Mouse (Mus musculus) midbrain, embryonic 16.5 days (tissue): ENCODE measurements around the gene Pnp. TPM values are rescaled to one million over a fixed set of nuclear protein-coding genes. Genes with fewer than 3 reads are reported as not detected.
"Not testable (repeated sequence)": the region's sequence is repeated elsewhere in the genome, so short reads cannot be mapped to it uniquely, and the experiment has no call there.

Experiments used
- ATAC-seq: fragments of 200-750 bp; cut with Nextera tagmentation; 2 replicates; pipeline ENCODE4 v1.8.0; 2017; ENCODE audit warnings: moderate TSS enrichment
- H3K27ac ChIP-seq: fragments of 300-500 bp; sonication (generic); 2 replicates; pipeline ENCODE4 v1.5.1; 2014; ENCODE audit warnings: mild to moderate bottlenecking, low read length, mixed read lengths
- H3K27me3 ChIP-seq: fragments of 300-500 bp; sonication (generic); 2 replicates; pipeline ENCODE4 v1.6.1; 2014; ENCODE audit warnings: low read depth, low read length, mixed read lengths; ENCODE audit not compliant: control insufficient read depth, insufficient read depth
- H3K36me3 ChIP-seq: fragments of 300-500 bp; sonication (generic); 2 replicates; pipeline ENCODE4 v1.6.1; 2014; ENCODE audit warnings: mild to moderate bottlenecking, low read length, moderate library complexity, mixed read lengths; ENCODE audit not compliant: control insufficient read depth, insufficient read depth
- H3K4me1 ChIP-seq: fragments of 300-500 bp; sonication (generic); 2 replicates; pipeline ENCODE4 v1.6.1; 2014; ENCODE audit warnings: mild to moderate bottlenecking, low read length, mixed read lengths; ENCODE audit not compliant: control insufficient read depth, insufficient read depth
- H3K4me2 ChIP-seq: fragments of 300-500 bp; sonication (generic); 2 replicates; pipeline ENCODE4 v1.6.1; 2014; ENCODE audit warnings: mild to moderate bottlenecking, low read length, mixed read lengths
- H3K4me3 ChIP-seq: fragments of 300-500 bp; sonication (generic); 2 replicates; pipeline ENCODE4 v1.5.1; 2014; ENCODE audit warnings: low read depth, mild to moderate bottlenecking, low read length, moderate library complexity, mixed read lengths
- H3K9ac ChIP-seq: fragments of 300-500 bp; sonication (generic); 2 replicates; pipeline ENCODE4 v1.6.1; 2014; ENCODE audit warnings: low read depth, low read length, mixed read lengths
- H3K9me3 ChIP-seq: fragments of 300-500 bp; sonication (generic); replicated peaks from 2 replicates; pipeline ENCODE4 v1.6.1; 2014; ENCODE audit warnings: mild to moderate bottlenecking, low read length, mixed read lengths; ENCODE audit not compliant: control insufficient read depth, poor library complexity, severe bottlenecking
- WGBS: fragments of 180-500 bp; shearing (Covaris S2); extraction: QIAGEN DNeasy Blood & Tissue Kit; methylation state at CpG from one replicate; pipeline ENCODE4 v1.1.7; 2014; 5-methylcytosine and 5-hydroxymethylcytosine counted together
- polyA plus RNA-seq: library from polyadenylated mRNA; unstranded; fragments of >200 nt; fragmentation: Nextera tagmentation; extraction: Ambion mirVana; gene quantifications from 2 replicates; pipeline ENCODE4 v1.2.1, GENCODE M21; 2015

Gene Pnp
- polyA plus RNA-seq, 1 experiment from 2014 or later = 20.8 TPM

GRCm38 (mm10) chr14:50978451-50978850 lies 47.6 kb downstream of the Pnp start:
- not testable (repeated sequence) for H3K4me3 ChIP-seq, H3K9ac ChIP-seq

GRCm38 (mm10) chr14:50979631-50980030 lies 48.7 kb downstream of the Pnp start:
- Histone ChIP-seq H3K4me1 (peaks cover 2% of the 10 kb centered on the region; the same call in 1 of the 2 replicates), H3K36me3 (no peaks in the 10 kb centered on the region), H3K4me3 (no peak overlapping the region), H3K9ac (no peak overlapping the region), H3K27me3 (no peaks in the 10 kb centered on the region), H3K27ac (no peak overlapping the region), H3K9me3 (no peaks in the 10 kb centered on the region), H3K4me2 (no peak overlapping the region)
- no peak for ATAC-seq

More at GRCm38 (mm10) chr14:50978451-50978850, 47.6 kb downstream of the Pnp start:
- H3K9me3 ChIP-seq, H3K27ac ChIP-seq, H3K4me2 ChIP-seq, H3K4me1 ChIP-seq, ATAC-seq, H3K36me3 ChIP-seq, H3K27me3 ChIP-seq: not testable (repeated sequence)
- 95% methylated on average over 6 of the region's 6 CpGs for WGBS

- no peaks in the 10 kb centered on the region for H3K36me3 ChIP-seq
- no peak for ATAC-seq
- H3K27ac ChIP-seq = no peak overlapping the region
- H3K9ac ChIP-seq = no peak overlapping the region
- 46% methylated on average over 2 of the region's 2 CpGs for WGBS
- H3K4me3 ChIP-seq = no peak overlapping the region
- peaks cover 2% of the 10 kb centered on the region; the same call in 1 of the 2 replicates for H3K4me1 ChIP-seq
- H3K27me3 ChIP-seq = no peaks in the 10 kb centered on the region
- H3K4me2 ChIP-seq = no peak overlapping the region
- H3K9me3 ChIP-seq = no peaks in the 10 kb centered on the region
These were observed 50.3 kb downstream of the Pnp start for GRCm38 (mm10) chr14:50981207-50981606.

GRCm38 (mm10) chr14:50981837-50982236 lies 51.0 kb downstream of the Pnp start:
- ATAC-seq = no peak
- Histone ChIP-seq H3K27ac (no peak overlapping the region), H3K4me2 (no peak overlapping the region), H3K4me3 (no peak overlapping the region), H3K27me3 (no peaks in the 10 kb centered on the region), H3K36me3 (no peaks in the 10 kb centered on the region), H3K9ac (no peak overlapping the region), H3K4me1 (no peaks in the 10 kb centered on the region; the same call in 1 of the 2 replicates), H3K9me3 (no peaks in the 10 kb centered on the region)
- WGBS = 89% methylated on average over 5 of the region's 5 CpGs

- Histone ChIP-seq H3K27me3 (no peaks in the 10 kb centered on the region), H3K4me1 (no peaks in the 10 kb centered on the region), H3K27ac (no peak overlapping the region), H3K9ac (no peak overlapping the region), H3K4me3 (no peak overlapping the region), H3K36me3 (no peaks in the 10 kb centered on the region), H3K4me2 (no peak overlapping the region), H3K9me3 (no peaks in the 10 kb centered on the region)
- no peak for ATAC-seq
- 97% methylated on average over 2 of the region's 2 CpGs for WGBS
These were observed 56.8 kb downstream of the Pnp start for GRCm38 (mm10) chr14:50987668-50988067.

- Histone ChIP-seq H3K27me3 (no peaks in the 10 kb centered on the region), H3K4me1 (no peaks in the 10 kb centered on the region), H3K4me2 (no peak overlapping the region), H3K36me3 (no peaks in the 10 kb centered on the region), H3K9me3 (no peaks in the 10 kb centered on the region), H3K27ac (no peak overlapping the region), H3K4me3 (no peak overlapping the region), H3K9ac (no peak overlapping the region)
- 88% methylated on average over 3 of the region's 3 CpGs for WGBS
- ATAC-seq = no peak
These were observed 60.2 kb downstream of the Pnp start for GRCm38 (mm10) chr14:50991037-50991436.

GRCm38 (mm10) chr14:50997088-50997487 lies 66.2 kb downstream of the Pnp start:
- no peaks in the 10 kb centered on the region for H3K4me1 ChIP-seq
- ATAC-seq = no peak
- 84% methylated on average over 3 of the region's 3 CpGs for WGBS

GRCm38 (mm10) chr14:50997999-50998666 lies 67.3 kb downstream of the Pnp start:
- H3K9ac ChIP-seq = no peak overlapping the region
- no peak overlapping the region for H3K27ac ChIP-seq
- no peak overlapping the region for H3K4me3 ChIP-seq
- 86% methylated on average over 2 of the region's 2 CpGs for WGBS
- no peaks in the 10 kb centered on the region for H3K4me1 ChIP-seq
- no peak overlapping the region for H3K4me2 ChIP-seq
- H3K27me3 ChIP-seq = no peaks in the 10 kb centered on the region
- no peaks in the 10 kb centered on the region for H3K9me3 ChIP-seq
- no peak for ATAC-seq
- no peaks in the 10 kb centered on the region for H3K36me3 ChIP-seq

More at GRCm38 (mm10) chr14:50997088-50997487, 66.2 kb downstream of the Pnp start:
- H3K9me3 ChIP-seq = no peaks in the 10 kb centered on the region
- H3K9ac ChIP-seq = no peak overlapping the region
- H3K27ac ChIP-seq = no peak overlapping the region
- H3K27me3 ChIP-seq = no peaks in the 10 kb centered on the region
- H3K36me3 ChIP-seq = no peaks in the 10 kb centered on the region
- no peak overlapping the region for H3K4me2 ChIP-seq
- H3K4me3 ChIP-seq = no peak overlapping the region

- H3K27me3 ChIP-seq = no peaks in the 10 kb centered on the region
- H3K4me1 ChIP-seq = no peaks in the 10 kb centered on the region
- H3K9me3 ChIP-seq = no peaks in the 10 kb centered on the region
- ATAC-seq = no peak
- H3K4me3 ChIP-seq = no peak within 1 kb of the TSS
- no peak within 1 kb of the TSS for H3K9ac ChIP-seq
- no peak within 1 kb of the TSS for H3K27ac ChIP-seq
- WGBS = 87% methylated on average over 8 of the region's 8 CpGs
- H3K36me3 ChIP-seq = no peaks in the 10 kb centered on the region
- H3K4me2 ChIP-seq = no peak within 1 kb of the TSS
These were observed 76.4 kb downstream of the Pnp start, which contains the start of gene Rnase10 for GRCm38 (mm10) chr14:51007152-51007801. Rnase10 (plus strand) TSS chr14:51007751.
